Mouse (Mus musculus) granulocyte monocyte progenitor cell, adult 5-6 weeks (primary cell): Measurements from ENCODE around the gene Pon1. TPM values are rescaled to one million over a fixed set of nuclear protein-coding genes. Genes with fewer than 3 reads are reported as not detected.
"Not testable (repeated sequence)": the region's sequence is repeated elsewhere in the genome, so short reads cannot be mapped to it uniquely, and the experiment has no call there.

ENCODE experiments used
- ATAC-seq: replicated peaks from 2 replicates; pipeline ENCODE4 v1.8.0; 2016; ENCODE audit warnings: mild to moderate bottlenecking, moderate TSS enrichment, inconsistent platforms; ENCODE audit not compliant: poor library complexity, severe bottlenecking
- total RNA-seq, 2 experiments: library from RNA; stranded (forward) in 1 of 2; stranded (reverse) in 1 of 2; fragments of 200-712, 200-1000 nt in 1 of 2; fragments of >200 nt in 1 of 2; fragmentation: Nextera tagmentation in 1 of 2; gene quantifications; 2 replicates each; pipeline ENCODE4 v1.2.3; 2014 to 2017

Pon1 gene
- not detected in 2 replicates for total RNA-seq (2014; fragmentation: Nextera tagmentation)
- total RNA-seq (2017) = not detected in 2 replicates

GRCm38 (mm10) chr6:5193693-5194092, at the start of gene Pon1:
Pon1 (minus strand) TSS chr6:5193946.
- ATAC-seq = no peak

- peak; percentile 73 for ATAC-seq
Measured at GRCm38 (mm10) chr6:5238799-5239198, 45.1 kb upstream of the Pon1 start.

DNA sequence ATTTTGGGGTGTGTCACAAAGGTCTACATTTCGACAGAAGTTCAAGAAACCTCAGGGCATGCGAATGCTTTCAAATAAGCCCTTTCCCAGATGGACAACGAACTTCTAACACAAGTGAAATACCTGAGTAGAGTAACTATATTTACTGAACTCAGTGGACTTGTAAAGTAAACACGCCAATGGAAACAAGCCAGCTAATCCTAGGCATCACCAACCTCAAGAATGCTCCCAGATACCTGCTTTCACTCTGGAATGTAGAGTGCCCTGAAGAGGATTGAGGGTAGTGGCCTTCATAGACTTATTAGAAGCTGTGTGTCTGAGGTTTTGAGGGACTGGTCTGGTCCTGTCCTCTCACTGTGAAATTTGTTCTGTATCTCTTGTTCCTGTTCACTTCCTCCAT, 43.8 kb upstream of the Pon1 start:
- ATAC-seq = no peak

- ATAC-seq = no peak
Measured at GRCm38 (mm10) chr6:5236843-5237371, 43.2 kb upstream of the Pon1 start.

GRCm38 (mm10) chr6:5234563-5234962, 40.8 kb upstream of the Pon1 start:
- peak; percentile 76 for ATAC-seq

GRCm38 (mm10) chr6:5233812-5234211, 40.1 kb upstream of the Pon1 start:
- ATAC-seq = peak; percentile 75

GRCm38 (mm10) chr6:5232022-5232421, 38.3 kb upstream of the Pon1 start:
- ATAC-seq = no peak

GRCm38 (mm10) chr6:5230261-5230660, 36.5 kb upstream of the Pon1 start:
- ATAC-seq = no peak

GRCm38 (mm10) chr6:5223551-5223950, 29.8 kb upstream of the Pon1 start:
- not testable (repeated sequence) for ATAC-seq

DNA sequence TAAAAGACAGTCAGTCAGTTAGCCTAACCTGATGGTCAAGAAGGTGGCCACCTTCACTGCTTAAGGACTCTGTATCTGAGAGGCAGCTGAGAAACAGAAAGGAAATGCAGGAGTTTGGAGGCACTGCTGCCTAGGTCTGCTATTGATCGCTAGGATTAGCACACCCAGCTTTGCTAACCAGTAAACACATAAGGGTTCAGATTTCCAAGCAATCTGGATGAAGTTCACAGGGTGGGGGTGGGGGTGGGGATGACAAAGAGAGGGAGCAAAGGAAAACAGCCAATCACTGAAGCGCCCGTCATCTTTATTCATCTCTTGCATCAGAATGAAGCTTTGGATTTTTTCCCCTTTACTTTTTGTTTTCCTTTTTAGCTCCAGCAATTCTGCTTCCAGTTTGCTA, 28.3 kb upstream of the Pon1 start:
- no peak for ATAC-seq

- ATAC-seq = no peak
Measured at GRCm38 (mm10) chr6:5218190-5218589, 24.4 kb upstream of the Pon1 start.

- peak; percentile 30 for ATAC-seq
Measured at GRCm38 (mm10) chr6:5207817-5208216, 14.1 kb upstream of the Pon1 start.

DNA sequence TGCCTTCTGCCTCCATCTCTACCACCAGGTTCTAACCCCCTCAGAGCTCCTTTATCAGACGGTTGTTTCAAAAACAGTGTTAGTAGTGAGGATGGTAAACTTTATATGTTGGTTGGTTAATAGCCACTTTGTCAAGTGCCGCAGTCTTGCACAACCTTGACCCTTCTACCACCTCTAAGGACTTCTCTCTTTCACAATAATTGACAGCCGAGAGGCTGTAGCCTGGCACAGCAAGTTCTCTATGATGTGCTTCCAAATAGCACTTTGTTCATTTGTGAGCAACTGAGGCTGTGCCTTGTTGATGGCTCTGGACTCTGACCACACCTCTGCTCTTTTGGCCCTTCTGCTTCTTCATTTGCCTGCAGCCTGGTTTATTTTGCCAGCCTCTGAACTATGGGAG, 6.2 kb upstream of the Pon1 start:
- ATAC-seq = peak; percentile 97

GRCm38 (mm10) chr6:5199376-5199905, 5.7 kb upstream of the Pon1 start:
- peak; percentile 48; the same call in 1 of the 2 replicates for ATAC-seq

DNA sequence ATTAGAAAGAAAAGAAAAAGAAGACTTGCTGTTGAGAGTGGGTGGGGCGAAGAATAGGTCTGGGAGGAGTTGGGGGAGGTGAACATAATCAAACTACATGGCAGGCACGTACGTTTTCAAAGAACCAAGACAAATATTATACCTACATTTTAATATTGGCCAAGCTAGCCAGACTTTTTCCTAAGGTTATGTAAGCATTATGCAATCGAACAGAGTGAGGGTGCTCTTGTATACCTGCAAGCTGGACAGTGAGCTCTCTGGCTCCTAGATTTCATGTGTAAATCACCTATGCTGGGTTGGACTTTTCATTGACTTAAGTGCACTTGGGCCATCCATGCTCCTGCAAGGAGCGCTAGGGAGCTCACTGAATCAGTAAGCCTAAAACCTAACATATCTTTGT, 4.8 kb upstream of the Pon1 start:
- no peak for ATAC-seq

- no peak for ATAC-seq
Measured at GRCm38 (mm10) chr6:5190761-5191160, 3.0 kb downstream of the Pon1 start.

GRCm38 (mm10) chr6:5189507-5189906, 4.2 kb downstream of the Pon1 start:
- no peak for ATAC-seq

- ATAC-seq = no peak
Measured at GRCm38 (mm10) chr6:5188938-5189337, 4.8 kb downstream of the Pon1 start.

- ATAC-seq = no peak
Measured at GRCm38 (mm10) chr6:5188036-5188435, 5.7 kb downstream of the Pon1 start.

GRCm38 (mm10) chr6:5187586-5187985, 6.2 kb downstream of the Pon1 start:
- ATAC-seq = no peak

- ATAC-seq = no peak
Measured at GRCm38 (mm10) chr6:5186229-5186950, 7.4 kb downstream of the Pon1 start.

DNA sequence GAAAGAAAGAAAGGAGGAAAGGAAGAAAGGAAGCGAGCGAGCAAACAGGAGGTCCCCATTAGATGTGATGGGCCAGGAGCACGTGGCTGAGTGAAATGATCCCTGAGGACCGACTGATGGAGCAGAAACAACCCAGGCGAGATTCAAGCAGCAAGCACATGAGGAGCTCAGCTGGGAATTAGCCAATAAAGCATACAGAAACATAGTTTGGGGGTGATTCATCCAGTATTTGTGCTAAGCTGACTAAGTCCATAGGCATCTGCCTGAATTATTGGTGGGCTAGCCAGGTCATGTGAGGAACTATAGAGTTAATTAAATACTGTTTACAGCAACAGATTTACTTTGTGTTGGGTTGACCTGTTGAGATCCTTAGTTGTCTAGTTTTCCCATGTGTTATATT, 13.1 kb downstream of the Pon1 start:
- no peak for ATAC-seq
